Mouse (Mus musculus) intestine, embryonic 16.5 days (tissue): ENCODE results near the gene Ilf3. TPM values are rescaled to one million over a fixed set of nuclear protein-coding genes. Genes with fewer than 3 reads are reported as not detected.

Experiments
- ATAC-seq: fragments of 200-750 bp; cut with Nextera tagmentation; 2 replicates; pipeline ENCODE4 v1.8.0; 2017; ENCODE audit warnings: moderate TSS enrichment, moderate library complexity
- H3K27ac ChIP-seq: fragments of 300-500 bp; sonication (generic); 2 replicates; pipeline ENCODE4 v1.5.1; 2014; ENCODE audit warnings: mild to moderate bottlenecking, low read length
- H3K27me3 ChIP-seq: fragments of 300-500 bp; sonication (generic); replicated peaks from 2 replicates; pipeline ENCODE4 v1.6.1; 2014; ENCODE audit warnings: low read length, control low read depth, mixed read lengths; ENCODE audit not compliant: control insufficient read depth, insufficient read depth
- H3K36me3 ChIP-seq: fragments of 300-500 bp; sonication (generic); 2 replicates; pipeline ENCODE4 v1.6.1; 2014; ENCODE audit warnings: low read length, control low read depth; ENCODE audit not compliant: control insufficient read depth, insufficient read depth
- H3K4me1 ChIP-seq: fragments of 300-500 bp; sonication (generic); 2 replicates; pipeline ENCODE4 v1.6.1; 2014; ENCODE audit warnings: low read length, control low read depth, mixed read lengths; ENCODE audit not compliant: control insufficient read depth, insufficient read depth
- H3K4me2 ChIP-seq: fragments of 300-500 bp; sonication (generic); 2 replicates; pipeline ENCODE4 v1.6.1; 2014; ENCODE audit warnings: low read depth, low read length, control low read depth
- H3K4me3 ChIP-seq: fragments of 300-500 bp; sonication (generic); 2 replicates; pipeline ENCODE4 v1.5.1; 2014; ENCODE audit warnings: mild to moderate bottlenecking, low read length
- H3K9ac ChIP-seq: fragments of 300-500 bp; sonication (generic); 2 replicates; pipeline ENCODE4 v1.6.1; 2014; ENCODE audit warnings: low read depth, low read length
- H3K9me3 ChIP-seq: fragments of 300-500 bp; sonication (generic); 2 replicates; pipeline ENCODE4 v1.6.1; 2016; ENCODE audit warnings: low read length, control low read depth; ENCODE audit not compliant: control insufficient read depth
- WGBS: fragments of 180-500 bp; shearing (Covaris S2); extraction: QIAGEN DNeasy Blood & Tissue Kit; methylation state at CpG from one replicate; pipeline ENCODE4 v1.1.7; 2014; 5-methylcytosine and 5-hydroxymethylcytosine counted together
- polyA plus RNA-seq: library from polyadenylated mRNA; unstranded; fragments of >200 nt; fragmentation: Nextera tagmentation; extraction: Ambion mirVana; gene quantifications from 2 replicates; pipeline ENCODE4 v1.2.1, GENCODE M21; 2015

The Ilf3 gene
- polyA plus RNA-seq, 1 experiment from 2014 or later = 127 TPM

- ATAC-seq = no peak
- H3K4me3 ChIP-seq = no peak overlapping the region
- 0 out of 2 replicates have a peak, but pooled peaks cover 2% of the 10 kb centered on the region for H3K4me1 ChIP-seq
- H3K36me3 ChIP-seq = no peaks in the 10 kb centered on the region
- no peaks in the 10 kb centered on the region for H3K27me3 ChIP-seq
- H3K9me3 ChIP-seq = no peaks in the 10 kb centered on the region
- WGBS = 66% methylated on average over 3 of the region's 3 CpGs
- no peak overlapping the region for H3K9ac ChIP-seq
- no peak overlapping the region for H3K4me2 ChIP-seq
- H3K27ac ChIP-seq = no peak overlapping the region
Measured at GRCm38 (mm10) chr9:21327569-21327968, 40.1 kb upstream of the Ilf3 start.

GRCm38 (mm10) chr9:21328041-21328440, 39.6 kb upstream of the Ilf3 start:
- no peak overlapping the region for H3K4me2 ChIP-seq
- no peaks in the 10 kb centered on the region for H3K9me3 ChIP-seq
- ATAC-seq = no peak
- no peak overlapping the region for H3K9ac ChIP-seq
- 73% methylated on average over 3 of the region's 3 CpGs for WGBS
- H3K4me3 ChIP-seq = no peak overlapping the region
- no peak overlapping the region for H3K27ac ChIP-seq
- 0 out of 2 replicates have a peak, but pooled peaks cover 2% of the 10 kb centered on the region for H3K4me1 ChIP-seq
- no peaks in the 10 kb centered on the region for H3K27me3 ChIP-seq
- no peaks in the 10 kb centered on the region for H3K36me3 ChIP-seq

- 61% methylated on average over 4 of the region's 5 CpGs for WGBS
- Histone ChIP-seq H3K9ac (no peak overlapping the region), H3K27me3 (no peaks in the 10 kb centered on the region), H3K4me1 (0 out of 2 replicates have a peak, but pooled peaks cover 2% of the 10 kb centered on the region), H3K36me3 (no peaks in the 10 kb centered on the region), H3K9me3 (no peaks in the 10 kb centered on the region), H3K4me3 (no peak overlapping the region), H3K27ac (no peak overlapping the region), H3K4me2 (no peak overlapping the region)
- no peak for ATAC-seq
Measured at GRCm38 (mm10) chr9:21329041-21329440, 38.6 kb upstream of the Ilf3 start.

GRCm38 (mm10) chr9:21329699-21330289, 37.9 kb upstream of the Ilf3 start:
- no peaks in the 10 kb centered on the region for H3K27me3 ChIP-seq
- H3K4me2 ChIP-seq = no peak overlapping the region
- 0 out of 2 replicates have a peak, but pooled peaks cover 2% of the 10 kb centered on the region for H3K4me1 ChIP-seq
- no peaks in the 10 kb centered on the region for H3K36me3 ChIP-seq
- H3K9ac ChIP-seq = no peak overlapping the region
- H3K27ac ChIP-seq = no peak overlapping the region
- ATAC-seq = no peak
- no peaks in the 10 kb centered on the region for H3K9me3 ChIP-seq
- no peak overlapping the region for H3K4me3 ChIP-seq
- WGBS = 90% methylated on average over 10 of the region's 10 CpGs

- no peaks in the 10 kb centered on the region for H3K36me3 ChIP-seq
- H3K4me3 ChIP-seq = no peak overlapping the region
- H3K4me1 ChIP-seq = 0 out of 2 replicates have a peak, but pooled peaks cover 2% of the 10 kb centered on the region
- WGBS = 86% methylated on average over 12 of the region's 12 CpGs
- H3K27ac ChIP-seq = no peak overlapping the region
- no peak overlapping the region for H3K9ac ChIP-seq
- H3K9me3 ChIP-seq = no peaks in the 10 kb centered on the region
- no peaks in the 10 kb centered on the region for H3K27me3 ChIP-seq
- H3K4me2 ChIP-seq = no peak overlapping the region
- ATAC-seq = no peak
Measured at GRCm38 (mm10) chr9:21331365-21332140, 36.1 kb upstream of the Ilf3 start.

- WGBS = 46% methylated on average over 9 of the region's 9 CpGs
- Histone ChIP-seq H3K36me3 (no peaks in the 10 kb centered on the region), H3K4me1 (peaks cover 3% of the 10 kb centered on the region; the same call in 1 of the 2 replicates)
Measured at GRCm38 (mm10) chr9:21332161-21333061, 35.3 kb upstream of the Ilf3 start.

GRCm38 (mm10) chr9:21333523-21333922, 34.1 kb upstream of the Ilf3 start:
- Histone ChIP-seq H3K27ac (no peak overlapping the region), H3K4me2 (no peak overlapping the region), H3K36me3 (no peaks in the 10 kb centered on the region), H3K27me3 (no peaks in the 10 kb centered on the region), H3K4me3 (no peak overlapping the region), H3K9ac (no peak overlapping the region), H3K9me3 (no peaks in the 10 kb centered on the region), H3K4me1 (peaks cover 4% of the 10 kb centered on the region; the same call in 1 of the 2 replicates)
- no peak for ATAC-seq
- WGBS = 82% methylated on average over 1 of the region's 1 CpGs

More at GRCm38 (mm10) chr9:21332161-21333061, 35.3 kb upstream of the Ilf3 start:
- no peak for ATAC-seq
- H3K4me2 ChIP-seq = no peak overlapping the region
- H3K4me3 ChIP-seq = no peak overlapping the region
- no peaks in the 10 kb centered on the region for H3K9me3 ChIP-seq
- H3K9ac ChIP-seq = no peak overlapping the region
- no peak overlapping the region for H3K27ac ChIP-seq
- H3K27me3 ChIP-seq = no peaks in the 10 kb centered on the region

GRCm38 (mm10) chr9:21334747-21335146, 32.9 kb upstream of the Ilf3 start:
- no peak for ATAC-seq
- no peaks in the 10 kb centered on the region for H3K27me3 ChIP-seq
- no peak overlapping the region for H3K4me3 ChIP-seq
- no peaks in the 10 kb centered on the region for H3K36me3 ChIP-seq
- H3K4me1 ChIP-seq = peaks cover 4% of the 10 kb centered on the region; the same call in 1 of the 2 replicates
- H3K27ac ChIP-seq = no peak overlapping the region
- no peak overlapping the region for H3K4me2 ChIP-seq
- H3K9ac ChIP-seq = no peak overlapping the region
- H3K9me3 ChIP-seq = no peaks in the 10 kb centered on the region

GRCm38 (mm10) chr9:21335391-21335790, 32.3 kb upstream of the Ilf3 start:
- H3K9ac ChIP-seq = no peak overlapping the region
- ATAC-seq = no peak
- no peak overlapping the region for H3K4me2 ChIP-seq
- peaks cover 4% of the 10 kb centered on the region; the same call in 1 of the 2 replicates for H3K4me1 ChIP-seq
- H3K36me3 ChIP-seq = no peaks in the 10 kb centered on the region
- H3K27me3 ChIP-seq = no peaks in the 10 kb centered on the region
- H3K27ac ChIP-seq = no peak overlapping the region
- WGBS = 85% methylated on average over 4 of the region's 4 CpGs
- H3K4me3 ChIP-seq = no peak overlapping the region
- no peaks in the 10 kb centered on the region for H3K9me3 ChIP-seq
